In the genomic region with DNA sequence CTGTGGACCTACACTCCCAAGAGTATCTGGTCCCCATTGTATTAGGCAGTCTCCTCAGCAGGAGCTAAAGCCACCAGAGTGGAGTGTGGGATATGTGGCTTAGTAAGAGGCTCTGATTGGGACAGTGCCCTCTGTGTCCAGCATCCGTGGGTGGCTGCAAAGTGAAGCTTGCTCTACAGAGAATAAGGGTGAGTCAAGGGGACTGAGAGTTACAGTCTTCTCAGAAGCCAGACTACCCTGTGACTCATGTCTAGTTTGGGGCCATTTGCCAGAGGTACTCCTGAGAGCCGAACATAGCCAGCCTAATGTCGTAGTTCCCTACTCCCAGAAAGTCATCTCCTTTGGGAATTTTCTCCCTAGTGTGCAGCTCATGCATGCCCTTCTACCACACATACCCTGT, we compare ENCODE assay signal across 15 mouse cellular contexts. TPM values are rescaled to one million over a fixed set of nuclear protein-coding genes. Genes with fewer than 3 reads are reported as not detected.
DNase-seq lines count a peak whose midpoint lies in the region; ATAC-seq lines count a peak whose summit lies in the region.
"Had no signal": no experiment of that assay in that cellular context is flagged by ENCODE, and none has a peak within 500 bp of the region (broad histone marks: within the 10 kb centered on the region; RNA-seq: fewer than 3 reads in every experiment).

No protein-coding gene starts in this region.

- H3K4me3 ChIP-seq in kidney, embryonic 15.5 days (replicated peaks), result no peak overlapping the region
- H3K4me3 ChIP-seq: embryonic facial prominence, embryonic 15.5 days; hindbrain, embryonic 15.5 days; midbrain, embryonic 10.5 days had no signal

- ATAC-seq in kidney, embryonic 15.5 days (replicated peaks; ENCODE audit: low FRiP score), result no peak

- H3K4me1 ChIP-seq in kidney, embryonic 15.5 days, result 0 out of 2 replicates have a peak, but pooled peaks cover 7% of the 10 kb centered on the region
- H3K4me1 ChIP-seq: embryonic facial prominence, embryonic 15.5 days; hindbrain, embryonic 15.5 days; midbrain, embryonic 10.5 days had no signal

- H3K27me3 ChIP-seq in kidney, embryonic 15.5 days, result no peaks in the 10 kb centered on the region
- H3K27me3 ChIP-seq: embryonic facial prominence, embryonic 15.5 days; hindbrain, embryonic 15.5 days had no signal

- DNase-seq in gastrocnemius, adult 18-20 months (ENCODE audit: low spot score), result peak; percentile 25
- no peak for DNase-seq in gastrocnemius, postnatal 36 days
- peak; percentile 73 for DNase-seq in adrenal gland, adult 2 months
- DNase-seq in heart, adult 18-20 months, result peak; percentile 29 to 52
- peak; percentile 10 for DNase-seq in heart, postnatal 25 days (ENCODE audit: low spot score)
- no peak for DNase-seq in kidney, adult 8-10 months
- DNase-seq in kidney, postnatal 4 days, result no peak
- DNase-seq: kidney, adult 2 months; layer of hippocampus, adult 9-11 months; right cerebral cortex, postnatal 4 days; thymus, postnatal 4 days had no signal

- H3K4me2 ChIP-seq in kidney, embryonic 15.5 days, result no peak overlapping the region
- H3K4me2 ChIP-seq: embryonic facial prominence, embryonic 15.5 days; hindbrain, embryonic 15.5 days had no signal

- no peaks in the 10 kb centered on the region for H3K9me3 ChIP-seq in kidney, embryonic 15.5 days (replicated peaks)
- H3K9me3 ChIP-seq: embryonic facial prominence, embryonic 15.5 days; midbrain, embryonic 10.5 days had no signal

- intact Hi-C loops in gastrocnemius, postnatal 36 days (cut with DNase I), result no loop called here
- intact Hi-C loops in heart, postnatal 25 days (cut with DNase I), result loop anchor here (5.0 kb wide), 1 partner anchor 57 kb away; no protein-coding TSS in a partner anchor

- H3K36me3 ChIP-seq in kidney, embryonic 15.5 days, result no peaks in the 10 kb centered on the region
- H3K36me3 ChIP-seq: embryonic facial prominence, embryonic 15.5 days; hindbrain, embryonic 15.5 days; midbrain, embryonic 10.5 days had no signal

- 83% methylated on average over 3 of the region's 3 CpGs for WGBS in kidney, embryonic 15.5 days

- H3K9ac ChIP-seq in kidney, embryonic 15.5 days, result no peak overlapping the region
- H3K9ac ChIP-seq: embryonic facial prominence, embryonic 15.5 days; hindbrain, embryonic 15.5 days had no signal

- H3K27ac ChIP-seq in kidney, embryonic 15.5 days, result no peak overlapping the region
- H3K27ac ChIP-seq: embryonic facial prominence, embryonic 15.5 days; hindbrain, embryonic 15.5 days; midbrain, embryonic 10.5 days had no signal

RNA-seq across cellular contexts. Expression of a gene that starts 50.7 kb away (rescaled TPM):
- 1 to 10 TPM; 2.7 to 3.4 TPM for total RNA-seq in gastrocnemius, adult 18-20 months (2021)
- total RNA-seq in gastrocnemius, postnatal 36 days (2021), result 1 to 10 TPM; 2.1 TPM
- total RNA-seq in adrenal gland, adult 2 months (2021), result 1 to 10 TPM; 3.3 to 3.7 TPM
- polyA plus RNA-seq in adrenal gland, adult 2 months (2012; rRNA removed), result 1.0 and 1.5 TPM in 2 replicates
- total RNA-seq in heart, adult 18-20 months (2021), result 1 to 10 TPM; 5.6 to 6.3 TPM
- total RNA-seq in heart, postnatal 25 days (2021), result 1 to 10 TPM; 6.0 to 6.1 TPM
- polyA plus RNA-seq in kidney, embryonic 15.5 days (2015; fragmentation: Nextera tagmentation; extraction: Ambion mirVana), result 4.6 and 5.0 TPM in 2 replicates

Comparison
In these comparisons a context has a peak if more than half of its experiments do, and no peak if none do; other contexts are left out.
1. DNase-seq: peak in gastrocnemius, adult 18-20 months (single experiment), adrenal gland, adult 2 months (single experiment), heart, adult 18-20 months (2 of 2) and heart, postnatal 25 days (single experiment); none in gastrocnemius, postnatal 36 days (0 of 2), kidney, adult 8-10 months (0 of 2) and kidney, postnatal 4 days (0 of 2).